Mouse (Mus musculus) megakaryocyte progenitor cell, adult 5-6 weeks (primary cell): ENCODE data around the gene Trio. TPM values are rescaled to one million over a fixed set of nuclear protein-coding genes. Genes with fewer than 3 reads are reported as not detected.

ENCODE experiments used
- ATAC-seq: replicated peaks from 2 replicates; pipeline ENCODE4 v1.8.0; 2016; ENCODE audit warnings: mild to moderate bottlenecking, moderate TSS enrichment, inconsistent platforms; ENCODE audit not compliant: poor library complexity
- total RNA-seq, 2 experiments: library from RNA; stranded (forward) in 1 of 2; stranded (reverse) in 1 of 2; fragments of 157-497, 149-512 nt in 1 of 2; fragments of 200-1000 nt in 1 of 2; gene quantifications; 2 replicates each; pipeline versions ENCODE4 v1.2.3 to v1.2.4; 2015 to 2017

Trio gene
- total RNA-seq, 2 experiments from 2014 or later: 19.4 to 20.2 TPM

DNA sequence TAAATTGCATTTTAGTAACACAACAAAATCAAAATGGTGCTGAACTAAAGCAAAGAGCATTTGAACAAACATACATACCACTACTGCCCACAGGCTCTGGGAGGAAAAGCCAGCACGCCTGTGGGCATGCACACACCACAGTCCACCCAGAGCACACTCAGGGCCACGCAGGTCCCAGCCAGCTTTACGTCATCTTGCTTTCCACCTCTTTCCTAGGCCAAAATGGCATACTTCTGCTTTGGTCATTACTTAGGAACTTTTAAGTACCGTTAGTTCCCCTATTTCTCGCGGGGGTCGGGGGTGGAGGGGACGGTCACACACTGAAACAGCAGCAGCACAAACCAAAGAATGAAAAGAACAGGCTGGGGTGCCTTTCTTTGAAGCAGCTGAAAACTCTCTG is 242.6 kb downstream of the Trio start:
- peak; percentile 72 for ATAC-seq

DNA sequence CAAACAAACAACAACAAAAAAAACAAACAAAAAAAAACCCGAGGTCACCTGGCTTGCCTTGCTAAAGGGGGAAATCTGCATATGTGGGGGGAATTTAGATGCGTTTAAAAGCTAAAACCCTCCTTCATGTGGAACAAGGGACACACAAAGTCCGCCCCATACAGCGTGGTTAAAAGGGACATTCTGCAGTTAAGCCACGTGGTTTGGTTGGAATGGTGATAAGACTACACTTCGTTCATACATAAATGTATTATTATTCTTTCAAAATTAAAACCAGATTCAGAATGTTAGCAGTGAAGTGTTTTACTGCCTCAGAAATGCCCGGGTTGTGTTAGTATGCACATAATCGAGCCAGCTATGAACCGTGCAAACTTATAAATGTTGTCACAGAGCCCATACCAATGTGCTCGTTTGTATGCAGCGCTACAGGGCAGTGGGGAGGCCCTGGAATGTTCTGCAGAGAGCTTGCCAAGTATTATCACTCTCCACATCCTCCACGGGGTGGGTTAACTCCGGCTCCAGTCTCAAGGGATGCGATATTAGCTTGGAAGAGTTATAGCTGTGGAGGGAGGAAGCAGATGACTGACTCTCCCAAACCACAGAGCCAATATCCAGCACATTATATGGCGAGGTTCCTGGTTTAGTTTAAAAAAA is 243.1 kb downstream of the Trio start:
- ATAC-seq: no peak

DNA sequence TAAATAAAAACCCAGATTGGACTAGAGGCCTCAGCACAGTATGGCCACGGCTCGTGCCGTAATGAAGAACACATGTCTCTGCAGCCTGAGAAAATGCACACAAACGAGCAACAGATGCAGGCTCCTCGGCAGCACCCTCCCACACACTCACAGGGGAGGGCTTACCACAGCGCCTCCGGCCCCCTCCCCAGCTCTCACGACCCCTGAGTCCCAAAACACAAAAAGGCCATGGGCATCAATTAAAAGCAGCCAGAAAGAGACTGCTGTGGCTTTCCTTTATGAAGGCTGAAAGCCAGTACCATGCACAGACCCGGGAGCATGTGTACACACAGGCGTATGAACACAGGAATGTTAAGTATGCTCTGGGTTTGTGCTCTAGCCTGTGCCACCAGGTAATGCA is 245.8 kb downstream of the Trio start:
- ATAC-seq: no peak

GRCm38 (mm10) chr15:27779398-27779797 is 246.2 kb downstream of the Trio start:
- ATAC-seq: no peak

- peak; percentile 54 for ATAC-seq
Measured at GRCm38 (mm10) chr15:27778256-27778655, 247.4 kb downstream of the Trio start.

- peak; percentile 38; the same call in 1 of the 2 replicates for ATAC-seq
Measured at GRCm38 (mm10) chr15:27777455-27778190, 248.0 kb downstream of the Trio start.

DNA sequence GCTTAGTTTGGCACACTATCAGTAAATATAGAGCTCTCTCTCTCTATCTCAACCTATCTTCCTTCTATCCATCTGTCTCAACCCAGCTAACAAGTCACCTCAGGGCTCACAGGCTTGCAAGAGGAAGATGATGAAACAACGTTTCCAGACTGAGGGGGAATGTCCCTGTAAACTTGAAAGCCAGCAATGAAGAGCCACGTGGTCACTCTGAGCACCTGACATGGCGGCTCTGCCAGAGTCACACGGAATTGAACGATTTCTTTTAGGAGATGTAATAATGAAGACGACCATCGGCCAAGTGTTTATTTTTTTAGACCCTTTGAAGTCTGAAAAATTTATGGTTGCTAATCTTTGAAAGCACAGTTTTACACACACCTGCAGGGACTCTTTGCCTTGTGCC is 251.2 kb downstream of the Trio start:
- ATAC-seq: no peak

GRCm38 (mm10) chr15:27772125-27772627 is 253.5 kb downstream of the Trio start:
- ATAC-seq: no peak

DNA sequence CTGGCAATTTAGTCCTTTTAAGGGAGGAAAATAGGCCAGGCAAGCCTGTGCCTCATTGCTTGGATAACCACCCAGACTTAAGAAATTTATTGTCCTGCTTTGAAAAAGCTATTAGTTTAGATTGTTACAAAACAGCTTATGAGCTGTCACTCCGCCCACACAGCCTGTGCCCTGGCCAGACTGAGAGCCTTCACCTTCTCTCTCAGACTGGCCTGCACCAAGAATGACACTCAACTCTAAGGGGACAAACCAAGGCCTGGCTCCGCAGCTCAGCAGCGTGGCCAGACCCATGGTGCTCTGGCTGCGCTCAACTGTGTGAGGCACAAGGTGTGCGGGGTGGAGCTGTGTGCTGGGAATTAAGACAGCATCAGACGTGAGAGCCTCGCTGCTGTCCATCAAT is 254.1 kb downstream of the Trio start:
- no peak for ATAC-seq

GRCm38 (mm10) chr15:27770513-27771196 is 255.0 kb downstream of the Trio start:
- ATAC-seq: no peak

GRCm38 (mm10) chr15:27761416-27761815 is 264.2 kb downstream of the Trio start:
- no peak for ATAC-seq

- ATAC-seq: no peak
Measured at GRCm38 (mm10) chr15:27760655-27761054, 265.0 kb downstream of the Trio start.

DNA sequence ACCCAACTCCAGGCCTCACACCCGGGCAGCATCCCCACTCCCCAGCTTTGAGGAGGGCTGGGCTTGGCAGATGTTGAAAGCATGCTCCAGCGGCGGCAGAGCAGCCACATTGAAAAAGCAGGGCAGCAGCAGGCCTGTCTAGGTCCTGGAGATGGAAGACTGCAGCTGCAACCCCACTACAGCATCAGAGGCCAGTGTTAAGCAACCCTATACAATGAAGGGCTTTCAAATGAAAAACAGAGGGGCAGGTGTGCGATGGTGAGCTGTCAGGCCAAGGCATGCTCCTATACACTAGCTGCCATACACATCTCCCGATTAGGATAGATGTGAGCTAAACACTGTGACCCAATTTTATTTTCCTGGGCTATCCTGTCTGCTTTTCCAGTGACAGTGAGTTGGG is 265.8 kb downstream of the Trio start:
- ATAC-seq: no peak

GRCm38 (mm10) chr15:27758680-27759079 is 267.0 kb downstream of the Trio start:
- no peak for ATAC-seq

DNA sequence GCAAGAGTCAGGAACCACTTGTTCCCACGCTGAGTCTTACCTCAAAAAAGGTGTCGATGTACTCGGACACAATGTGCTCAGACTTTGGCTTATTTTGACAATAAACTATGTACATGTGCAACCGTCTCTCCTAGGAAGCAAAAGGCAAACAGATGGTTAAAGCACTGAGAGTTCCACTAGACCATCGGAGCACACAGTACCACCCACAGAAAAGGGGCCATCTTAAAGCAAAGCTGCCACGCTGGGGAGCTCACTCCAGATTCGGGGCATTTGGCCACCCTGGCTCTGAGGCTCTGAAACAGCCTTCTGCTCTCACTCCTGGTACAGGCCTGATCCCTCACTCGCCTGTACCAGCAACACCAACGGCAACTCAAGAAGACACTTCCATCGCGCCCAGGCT is 269.2 kb downstream of the Trio start:
- no peak for ATAC-seq

DNA sequence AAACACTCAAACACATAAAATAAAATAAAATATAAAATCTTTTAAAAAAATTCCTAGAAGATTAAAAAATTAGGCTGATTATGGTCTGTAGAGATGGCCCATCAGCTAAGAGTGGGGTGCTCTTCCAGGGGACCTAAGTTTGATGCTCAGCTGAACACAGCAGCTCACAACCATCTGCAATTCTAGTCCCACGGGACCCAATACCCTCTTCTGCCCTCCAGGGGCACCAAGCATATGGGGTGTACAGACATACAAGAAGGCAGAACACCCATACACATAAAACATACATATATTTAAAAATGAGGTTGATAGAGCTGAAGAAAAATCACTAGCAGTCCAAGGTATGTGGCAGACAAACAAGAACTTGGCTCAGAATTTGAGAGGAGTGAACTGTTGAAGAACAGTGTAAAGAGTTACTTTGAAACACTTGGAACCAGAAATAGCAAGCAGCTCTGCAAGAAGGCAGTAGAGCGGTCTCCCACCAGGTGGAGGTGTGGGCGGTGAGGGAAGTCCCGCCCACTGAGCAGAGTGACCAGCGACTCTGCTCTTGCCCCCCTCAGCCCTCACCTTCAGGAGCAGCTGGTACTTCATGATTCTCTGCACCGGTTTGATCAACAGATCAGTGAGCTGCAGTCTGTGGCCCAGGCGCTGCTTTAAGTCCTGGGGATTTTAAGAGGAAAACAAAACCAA is 270.9 kb downstream of the Trio start:
- ATAC-seq: no peak

- no peak for ATAC-seq
Measured at GRCm38 (mm10) chr15:27753923-27754322, 271.7 kb downstream of the Trio start.

- no peak for ATAC-seq
Measured at GRCm38 (mm10) chr15:27752677-27753342, 272.8 kb downstream of the Trio start.

DNA sequence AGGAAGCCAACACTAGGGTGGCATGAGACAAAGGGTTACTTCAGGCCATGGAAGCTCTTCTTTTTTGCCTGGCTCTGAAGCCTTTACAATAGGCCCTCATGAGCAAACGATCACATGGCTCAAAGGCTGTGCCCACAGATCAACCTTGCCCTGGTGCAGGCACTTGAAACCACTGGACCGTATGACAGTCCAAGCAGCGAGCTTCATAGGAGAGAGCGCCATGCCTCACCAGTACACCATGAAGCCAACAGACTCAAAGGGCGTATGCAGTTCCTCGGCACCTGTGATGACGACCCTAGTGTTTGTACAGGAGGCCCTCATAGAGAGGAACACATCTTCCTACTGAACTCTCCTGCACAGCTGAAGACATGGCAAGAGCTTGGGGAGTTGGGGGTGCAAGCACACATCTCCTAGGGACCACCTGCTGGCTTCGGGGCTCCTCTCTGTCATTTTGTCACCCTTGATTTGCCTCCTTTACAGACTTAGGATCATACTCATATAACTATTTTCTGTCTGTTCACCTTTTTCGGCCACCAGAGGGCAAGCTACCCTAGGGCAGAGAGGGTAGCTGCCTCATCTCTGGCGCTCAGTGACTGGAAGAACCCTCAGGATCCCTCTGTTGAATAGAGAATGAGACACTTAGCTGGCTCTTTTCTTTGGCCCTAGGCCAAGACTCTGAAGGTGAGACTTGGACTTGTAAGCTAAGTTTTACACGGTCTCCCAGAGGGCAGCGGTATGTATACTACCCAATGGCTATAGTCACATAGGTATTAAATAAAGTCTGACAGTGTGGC is 273.8 kb downstream of the Trio start:
- peak; percentile 78 for ATAC-seq

GRCm38 (mm10) chr15:27748739-27749138 is 276.9 kb downstream of the Trio start:
- ATAC-seq: peak; percentile 47; the same call in 1 of the 2 replicates
